Mouse (Mus musculus) gastrocnemius, postnatal 25 days (tissue): ENCODE results near the gene Plekha6. TPM values are rescaled to one million over a fixed set of nuclear protein-coding genes. Genes with fewer than 3 reads are reported as not detected.

ENCODE experiments used
- DNase-seq: peaks from one replicate; pipeline ENCODE4 v3.0.0; 2022
- total RNA-seq, 2 experiments: library from RNA; stranded (reverse); gene quantifications; 1 replicate in 1 of 2; 2 replicates in 1 of 2; pipeline ENCODE4 v1.2.3; 2021

Plekha6 gene
- total RNA-seq, 2 experiments from 2014 or later, result 12.7 to 14.4 TPM

- no peak for DNase-seq
Observed at GRCm38 (mm10) chr1:133245690-133246619, 81.9 kb downstream of the Plekha6 start.

- no peak for DNase-seq
Observed at GRCm38 (mm10) chr1:133247189-133247588, 83.2 kb downstream of the Plekha6 start.

GRCm38 (mm10) chr1:133250761-133251160, 86.8 kb downstream of the Plekha6 start:
- no peak for DNase-seq

GRCm38 (mm10) chr1:133251625-133252034, 87.6 kb downstream of the Plekha6 start:
- peak; percentile 52 for DNase-seq

GRCm38 (mm10) chr1:133252251-133252650, 88.2 kb downstream of the Plekha6 start:
- no peak for DNase-seq

GRCm38 (mm10) chr1:133252801-133253531, 89.0 kb downstream of the Plekha6 start:
- DNase-seq, result no peak

- DNase-seq, result no peak
Observed at GRCm38 (mm10) chr1:133253532-133253866, 89.5 kb downstream of the Plekha6 start.

GRCm38 (mm10) chr1:133254226-133254625, 90.2 kb downstream of the Plekha6 start:
- DNase-seq, result no peak

- no peak for DNase-seq
Observed at GRCm38 (mm10) chr1:133254856-133255764, 91.1 kb downstream of the Plekha6 start.

GRCm38 (mm10) chr1:133255776-133256175, 91.8 kb downstream of the Plekha6 start:
- no peak for DNase-seq

- no peak for DNase-seq
Observed at GRCm38 (mm10) chr1:133256347-133256746, 92.3 kb downstream of the Plekha6 start.

GRCm38 (mm10) chr1:133258694-133259093, 94.7 kb downstream of the Plekha6 start:
- no peak for DNase-seq

GRCm38 (mm10) chr1:133262628-133263027, 98.6 kb downstream of the Plekha6 start:
- no peak for DNase-seq

GRCm38 (mm10) chr1:133263134-133263533, 99.1 kb downstream of the Plekha6 start:
- DNase-seq, result peak; percentile 31

GRCm38 (mm10) chr1:133264367-133264766, 100.4 kb downstream of the Plekha6 start:
- no peak for DNase-seq

- no peak for DNase-seq
Observed at GRCm38 (mm10) chr1:133265114-133265766, 101.2 kb downstream of the Plekha6 start.

- no peak for DNase-seq
Observed at GRCm38 (mm10) chr1:133267094-133267493, 103.1 kb downstream of the Plekha6 start.

GRCm38 (mm10) chr1:133267813-133268492, 103.9 kb downstream of the Plekha6 start:
- no peak for DNase-seq

GRCm38 (mm10) chr1:133268503-133268902, 104.5 kb downstream of the Plekha6 start:
- no peak for DNase-seq

GRCm38 (mm10) chr1:133270336-133270735, 106.3 kb downstream of the Plekha6 start:
- DNase-seq, result no peak

GRCm38 (mm10) chr1:133274163-133274562, 110.2 kb downstream of the Plekha6 start:
- DNase-seq, result no peak
